In genomic region chr15:86326341-86326740, GRCm38 (mm10) we compare ENCODE assay signal across 29 mouse cellular contexts.
A peak's percentile ranks its signal among the peaks of the same experiment; 100 is the strongest.
DNase-seq lines count a peak whose midpoint lies in the region; ATAC-seq lines count a peak whose summit lies in the region.
"Had no signal": no experiment of that assay in that cellular context is flagged by ENCODE, and none has a peak within 500 bp of the region (broad histone marks: within the 10 kb centered on the region; RNA-seq: fewer than 3 reads in every experiment).

No protein-coding gene starts in this region.

- H3K36me3 ChIP-seq in neural tube, embryonic 13.5 days = no peaks in the 10 kb centered on the region
- no peaks in the 10 kb centered on the region for H3K36me3 ChIP-seq in neural tube, embryonic 15.5 days
- H3K36me3 ChIP-seq: embryonic facial prominence, embryonic 12.5 days; embryonic facial prominence, embryonic 15.5 days; hindbrain, embryonic 12.5 days had no signal

- H3K9me3 ChIP-seq in neural tube, embryonic 13.5 days = no peaks in the 10 kb centered on the region
- no peaks in the 10 kb centered on the region for H3K9me3 ChIP-seq in neural tube, embryonic 15.5 days (replicated peaks)
- H3K9me3 ChIP-seq: embryonic facial prominence, embryonic 12.5 days; embryonic facial prominence, embryonic 15.5 days; forebrain, embryonic 13.5 days; G1E; hindbrain, embryonic 12.5 days had no signal

- no peaks in the 10 kb centered on the region for H3K27me3 ChIP-seq in neural tube, embryonic 13.5 days
- H3K27me3 ChIP-seq in neural tube, embryonic 15.5 days (replicated peaks) = no peaks in the 10 kb centered on the region
- H3K27me3 ChIP-seq: CH12.LX; embryonic facial prominence, embryonic 12.5 days; embryonic facial prominence, embryonic 15.5 days; forebrain, embryonic 13.5 days; hindbrain, embryonic 12.5 days had no signal

- no peak for ATAC-seq in neural tube, embryonic 13.5 days (ENCODE audit: low read depth)
- ATAC-seq in neural tube, embryonic 15.5 days (ENCODE audit: low FRiP score) = no peak
- ATAC-seq in megakaryocyte-erythroid progenitor cell, adult 5-6 weeks (replicated peaks; ENCODE audit: low FRiP score, low TSS enrichment, poor library complexity, severe bottlenecking) = no peak
- ATAC-seq: activated CD4-positive, CD25-positive, alpha-beta regulatory T cell, adult 4 months; forebrain, embryonic 13.5 days; forebrain, embryonic 16.5 days; hindbrain, postnatal 0 days; inflammation-experienced regulatory T-cells, adult 6 months had no signal

- WGBS in neural tube, embryonic 13.5 days = 86% methylated on average over 4 of the region's 4 CpGs
- 88% methylated on average over 4 of the region's 4 CpGs for WGBS in neural tube, embryonic 15.5 days

- H3K4me3 ChIP-seq in neural tube, embryonic 13.5 days = no peak overlapping the region
- H3K4me3 ChIP-seq in neural tube, embryonic 15.5 days (replicated peaks) = no peak overlapping the region
- H3K4me3 ChIP-seq: embryonic facial prominence, embryonic 12.5 days; embryonic facial prominence, embryonic 15.5 days; forebrain, embryonic 13.5 days; gastrocnemius, adult 2 months; hindbrain, embryonic 12.5 days had no signal

- peak; percentile 10 for DNase-seq in kidney, adult 11 months
- DNase-seq in kidney, postnatal 4 days = no peak
- DNase-seq in neural tube, embryonic 10.5 days (ENCODE audit: extremely low spot score, low spot score) = no peak
- DNase-seq in NIH3T3 (ENCODE audit: low read depth) = peak; percentile 13
- no peak for DNase-seq in spleen, postnatal 4 days (ENCODE audit: low spot score in 2 of 2)
- DNase-seq: adrenal gland, adult 2 months; adrenal gland, postnatal 14 days; B cell, adult 2 months; cerebellum, adult 11 months; cerebellum, adult 2 months; cerebellum, adult 9-11 months; cerebellum, postnatal 25 days; gastrocnemius, adult 2 months; gastrocnemius, postnatal 14 days; heart, adult 11 months had no signal

- no peak overlapping the region for H3K4me2 ChIP-seq in neural tube, embryonic 13.5 days
- H3K4me2 ChIP-seq in neural tube, embryonic 15.5 days = no peak overlapping the region
- H3K4me2 ChIP-seq: embryonic facial prominence, embryonic 12.5 days; embryonic facial prominence, embryonic 15.5 days; forebrain, embryonic 13.5 days; heart, embryonic 11.5 days; hindbrain, embryonic 12.5 days had no signal

- H3K4me1 ChIP-seq in neural tube, embryonic 13.5 days (replicated peaks) = peaks cover 40% of the 10 kb centered on the region
- H3K4me1 ChIP-seq in neural tube, embryonic 15.5 days = peaks cover 21% of the 10 kb centered on the region
- H3K4me1 ChIP-seq: embryonic facial prominence, embryonic 12.5 days; embryonic facial prominence, embryonic 15.5 days had no signal

- no peak overlapping the region for H3K9ac ChIP-seq in neural tube, embryonic 13.5 days
- no peak overlapping the region for H3K9ac ChIP-seq in neural tube, embryonic 15.5 days (replicated peaks)
- H3K9ac ChIP-seq: embryonic facial prominence, embryonic 12.5 days; embryonic facial prominence, embryonic 15.5 days; forebrain, embryonic 13.5 days; hindbrain, embryonic 12.5 days had no signal

- peak overlapping the region; percentile 78 for H3K27ac ChIP-seq in neural tube, embryonic 13.5 days (replicated peaks)
- 0 out of 2 replicates have a peak overlapping the region, but pooled peaks have one; percentile 6 for H3K27ac ChIP-seq in neural tube, embryonic 15.5 days (replicated peaks)
- H3K27ac ChIP-seq: embryonic facial prominence, embryonic 12.5 days; embryonic facial prominence, embryonic 15.5 days; forebrain, embryonic 13.5 days; gastrocnemius, adult 2 months; hindbrain, embryonic 12.5 days; hindbrain, postnatal 0 days had no signal

Comparison
In these comparisons a context has a peak if more than half of its experiments do, and no peak if none do; other contexts are left out.
1. DNase-seq: peak in kidney, adult 11 months (single experiment) and NIH3T3 (single experiment); none in kidney, postnatal 4 days (0 of 2), neural tube, embryonic 10.5 days (single experiment) and spleen, postnatal 4 days (0 of 2).